Mouse (Mus musculus) myocyte (in vitro differentiated cells): ENCODE data around the gene Prrx2.

Experiments
- CEBPB ChIP-seq: IDR thresholded peaks from 2 replicates; pipeline ENCODE4 v1.6.1; 2011; ENCODE audit warnings: mild to moderate bottlenecking, moderate library complexity; ENCODE audit not compliant: poor library complexity, insufficient read depth, severe bottlenecking
- E2F4 ChIP-seq: IDR thresholded peaks from one replicate; pipeline ENCODE4 v1.6.1; 2011; ENCODE audit warnings: mild to moderate bottlenecking, control low read depth, moderate library complexity; ENCODE audit not compliant: insufficient read depth
- MAX ChIP-seq: IDR thresholded peaks from one replicate; pipeline ENCODE4 v1.6.1; 2011; ENCODE audit warnings: low read depth, mild to moderate bottlenecking, control low read depth
- POLR2A ChIP-seq: IDR thresholded peaks from one replicate; pipeline ENCODE4 v1.6.1; 2011; ENCODE audit warnings: low read depth, mild to moderate bottlenecking, control low read depth, moderate library complexity; ENCODE audit not compliant: insufficient read length
- POLR2AphosphoS2 ChIP-seq: IDR thresholded peaks from one replicate; pipeline ENCODE4 v1.6.1; 2011; ENCODE audit warnings: low read depth, control low read depth; ENCODE audit not compliant: insufficient read length
- REST ChIP-seq: IDR thresholded peaks from one replicate; pipeline ENCODE4 v1.6.1; 2011; ENCODE audit warnings: mild to moderate bottlenecking, control low read depth, moderate library complexity; ENCODE audit not compliant: insufficient read depth, insufficient read length
- SRF ChIP-seq: IDR thresholded peaks from one replicate; pipeline ENCODE4 v1.6.1; 2011; ENCODE audit warnings: low read depth; ENCODE audit not compliant: control insufficient read depth, insufficient read length
- TCF12 ChIP-seq: IDR thresholded peaks from one replicate; pipeline ENCODE4 v1.6.1; 2011; ENCODE audit warnings: mild to moderate bottlenecking, control low read depth; ENCODE audit not compliant: poor library complexity, insufficient read depth, severe bottlenecking
- USF1 ChIP-seq: IDR thresholded peaks from one replicate; pipeline ENCODE4 v1.6.1; 2011; ENCODE audit warnings: low read depth, mild to moderate bottlenecking, control low read depth, moderate library complexity

DNA sequence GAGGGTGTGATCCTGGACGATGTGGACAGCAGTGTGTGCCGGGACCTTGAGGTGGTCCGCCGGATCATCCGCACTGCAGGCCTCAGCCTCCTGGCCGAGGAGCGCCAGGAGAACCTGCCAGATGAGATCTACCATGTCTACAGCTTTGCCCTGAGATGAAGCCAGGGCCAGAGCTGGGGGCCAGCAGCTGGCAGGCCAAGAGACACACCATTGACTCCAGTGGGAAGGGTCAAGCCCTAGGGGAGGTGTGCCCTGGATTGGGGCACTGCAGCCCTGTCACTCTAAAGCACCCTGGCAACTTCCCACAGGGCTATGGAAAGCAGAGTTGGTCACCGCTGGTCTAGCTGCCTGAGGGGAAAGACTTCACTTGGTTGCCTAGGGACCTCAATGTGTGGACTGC is 12.3 kb upstream of the Prrx2 start:
- no peak for TF ChIP-seq POLR2AphosphoS2
- TF ChIP-seq TCF12, result no peak
- no peak for TF ChIP-seq E2F4
- no peak for TF ChIP-seq POLR2A
- no peak for TF ChIP-seq SRF
- no peak for TF ChIP-seq MAX
- TF ChIP-seq CEBPB, result no peak
- TF ChIP-seq REST, result no peak
- no peak for TF ChIP-seq USF1
